Mouse (Mus musculus) urinary bladder, postnatal 4 days (tissue): Measurements from ENCODE around the gene Rpl11.
"Not testable (repeated sequence)": the region's sequence is repeated elsewhere in the genome, so short reads cannot be mapped to it uniquely, and the experiment has no call there.

ENCODE experiments used
- DNase-seq, 2 experiments: peaks; one replicate each; pipeline ENCODE4 v3.0.0; 2021 to 2022; ENCODE audit warnings: low spot score in 2 of 2

Rpl11 gene

DNA sequence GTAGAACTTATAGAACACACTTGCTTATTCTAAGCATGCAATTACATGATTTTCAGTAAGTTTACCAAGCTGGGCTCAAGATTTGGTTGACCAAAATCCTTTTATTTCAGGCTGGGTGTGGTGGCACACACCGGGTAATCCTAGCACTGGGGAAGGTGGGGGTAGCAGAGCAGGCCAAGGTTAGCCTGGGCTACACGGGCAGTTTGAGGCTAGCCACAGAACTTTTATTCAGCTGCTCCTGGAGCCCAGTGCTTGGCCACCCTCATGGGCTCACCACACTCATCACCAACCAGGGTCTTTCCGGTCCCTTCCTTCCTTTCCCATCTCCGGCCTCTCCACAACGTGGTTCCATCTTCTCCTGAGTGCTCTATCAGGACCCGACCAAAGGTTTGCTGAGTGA lies 17.4 kb upstream of the Rpl11 start:
- no peak for DNase-seq

DNA sequence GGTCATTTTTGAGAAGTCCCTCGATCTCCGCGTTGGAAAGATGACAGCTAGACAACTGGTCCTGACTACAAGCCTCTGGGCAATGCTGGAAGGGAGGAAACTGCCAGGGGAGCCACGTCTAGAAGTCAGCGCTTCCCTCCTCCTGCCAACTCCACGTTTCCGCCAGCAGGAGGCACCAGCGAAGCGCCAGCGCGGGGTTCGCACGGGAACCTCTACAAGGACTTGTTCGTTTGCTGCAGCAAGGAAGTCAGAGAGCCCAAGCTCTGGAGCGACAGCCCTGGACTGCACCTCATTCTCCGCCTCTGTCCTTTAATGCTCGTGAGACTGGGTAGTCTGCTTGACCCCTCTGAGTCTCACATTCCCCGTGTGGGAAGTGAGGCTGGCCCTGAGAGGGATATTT lies 16.7 kb upstream of the Rpl11 start:
- DNase-seq, result peak; percentile 80 to 85

DNA sequence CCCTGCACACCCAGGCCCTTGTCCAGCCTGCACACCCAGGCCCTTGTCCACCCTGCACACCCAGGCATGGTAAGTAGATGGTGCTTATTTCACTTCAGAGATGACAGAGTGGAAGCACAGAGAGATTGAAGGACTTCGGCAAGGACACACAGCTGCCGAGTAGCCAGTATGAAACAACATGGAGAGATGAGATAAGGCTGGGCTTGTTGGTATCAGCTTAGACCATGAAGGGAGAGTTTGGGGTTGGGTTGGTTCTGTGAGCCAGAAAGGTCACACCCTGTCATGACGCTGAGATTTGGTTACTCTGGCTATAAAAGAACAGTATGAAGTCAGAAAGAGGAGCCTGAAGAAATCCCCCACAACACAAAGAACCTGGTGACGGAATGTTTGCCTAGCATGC lies 16.1 kb upstream of the Rpl11 start:
- no peak for DNase-seq

DNA sequence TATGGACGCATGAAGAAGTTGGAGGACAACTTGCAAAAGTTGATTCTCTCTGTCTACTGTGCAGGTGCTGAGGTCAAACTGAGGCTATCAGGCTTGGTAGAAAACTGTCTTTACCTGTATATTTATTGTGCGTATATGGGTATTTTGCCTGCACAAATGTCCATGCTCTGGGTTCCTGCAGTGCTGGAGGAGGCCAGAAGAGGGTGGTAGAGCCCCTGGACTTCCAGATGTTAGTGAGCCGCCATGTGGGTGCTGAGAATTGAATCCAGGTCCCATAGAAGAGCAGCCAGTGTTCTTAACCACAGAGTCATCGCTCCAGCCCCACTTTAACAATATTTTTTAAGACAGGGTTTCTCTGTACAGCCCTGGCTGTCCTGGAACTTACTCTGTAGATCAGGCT lies 9.9 kb upstream of the Rpl11 start:
- no peak for DNase-seq

DNA sequence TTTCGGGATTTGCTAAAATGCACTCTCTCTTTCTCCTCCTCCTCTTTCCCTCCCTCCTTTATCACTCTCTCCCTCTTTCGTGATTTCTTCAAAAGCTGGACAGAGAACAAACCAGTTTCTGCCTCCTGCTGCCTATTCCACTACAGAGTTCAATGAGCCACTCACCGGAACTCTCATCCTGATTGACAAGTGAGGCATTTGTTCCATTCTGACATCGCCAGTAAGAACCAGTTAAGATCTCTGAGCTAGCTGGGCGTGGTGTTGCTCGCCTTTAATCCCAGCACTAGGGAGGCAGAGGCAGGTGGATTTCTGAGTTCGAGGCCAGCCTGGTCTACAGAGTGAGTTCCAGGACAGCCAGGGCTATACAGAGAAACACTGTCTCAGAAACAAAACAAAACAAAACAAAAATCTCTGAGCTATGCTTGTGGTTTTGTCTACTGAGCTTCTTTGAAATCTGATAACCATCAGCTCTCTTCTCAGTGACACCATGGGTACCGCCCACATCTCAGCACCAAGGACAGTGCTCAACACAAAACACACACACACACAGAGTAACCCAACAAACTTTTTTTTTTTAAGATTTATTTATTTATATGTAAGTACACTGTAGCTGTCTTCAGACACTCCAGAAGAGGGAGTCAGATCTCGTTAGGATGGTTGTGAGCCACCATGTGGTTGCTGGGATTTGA lies 6.7 kb upstream of the Rpl11 start:
- DNase-seq, result not testable (repeated sequence)

DNA sequence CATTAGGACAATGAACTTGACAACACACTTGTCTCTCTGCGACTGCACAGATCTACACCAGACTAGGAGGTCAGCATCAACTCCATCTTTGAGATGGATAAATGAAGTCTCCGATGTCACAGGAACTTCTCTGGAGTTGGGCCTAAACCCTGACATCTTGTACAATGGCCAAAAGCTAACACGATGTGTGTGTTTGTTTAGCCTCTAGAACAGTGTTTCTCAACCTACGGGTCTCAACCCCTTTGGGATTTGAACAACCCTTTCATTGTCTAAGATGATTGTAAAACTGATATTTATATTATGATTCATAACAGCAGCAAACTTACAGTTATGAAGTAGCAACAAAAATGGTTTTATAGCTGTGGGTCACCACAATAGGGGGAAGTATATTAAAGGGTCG lies 4.7 kb upstream of the Rpl11 start:
- no peak for DNase-seq

DNA sequence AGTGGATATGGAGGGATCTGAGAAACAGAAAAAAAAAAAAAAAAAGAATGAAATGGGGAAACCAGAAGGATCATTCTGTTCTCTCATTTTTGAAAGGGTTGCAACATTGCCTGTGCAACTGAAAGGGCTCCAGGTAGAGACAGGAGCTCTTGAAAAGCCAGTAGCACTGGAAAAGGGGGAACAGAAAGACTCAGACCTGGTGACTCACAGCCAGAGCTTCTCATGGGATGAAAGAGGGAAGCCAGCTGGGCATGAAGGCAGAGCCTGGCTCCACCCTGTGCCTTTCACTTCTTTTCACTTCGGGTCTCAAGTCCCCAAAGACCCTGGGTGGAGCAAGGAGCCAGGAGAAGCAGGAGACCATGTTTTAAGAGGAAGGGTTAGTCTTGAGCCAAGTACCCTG lies 2.8 kb upstream of the Rpl11 start:
- no peak for DNase-seq

DNA sequence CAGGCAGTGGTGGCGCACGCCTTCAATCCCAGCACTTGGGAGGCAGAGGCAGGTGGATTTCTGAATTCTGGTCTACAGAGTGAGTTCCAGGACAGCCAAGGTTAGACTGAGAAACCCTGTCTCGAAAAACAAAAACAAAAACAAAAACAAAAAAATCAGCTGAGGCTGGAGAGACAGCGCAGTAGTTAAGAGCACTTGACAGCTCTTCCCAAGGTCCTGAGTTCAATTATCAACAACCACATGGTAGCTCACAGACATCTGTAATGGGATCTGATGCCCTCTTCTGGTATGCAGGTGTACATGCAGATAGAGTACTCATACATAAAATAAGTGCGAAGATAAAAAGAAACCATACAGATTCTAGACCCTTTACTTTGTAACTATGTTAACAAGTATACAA lies 615 bp upstream of the Rpl11 start:
- no peak for DNase-seq

DNA sequence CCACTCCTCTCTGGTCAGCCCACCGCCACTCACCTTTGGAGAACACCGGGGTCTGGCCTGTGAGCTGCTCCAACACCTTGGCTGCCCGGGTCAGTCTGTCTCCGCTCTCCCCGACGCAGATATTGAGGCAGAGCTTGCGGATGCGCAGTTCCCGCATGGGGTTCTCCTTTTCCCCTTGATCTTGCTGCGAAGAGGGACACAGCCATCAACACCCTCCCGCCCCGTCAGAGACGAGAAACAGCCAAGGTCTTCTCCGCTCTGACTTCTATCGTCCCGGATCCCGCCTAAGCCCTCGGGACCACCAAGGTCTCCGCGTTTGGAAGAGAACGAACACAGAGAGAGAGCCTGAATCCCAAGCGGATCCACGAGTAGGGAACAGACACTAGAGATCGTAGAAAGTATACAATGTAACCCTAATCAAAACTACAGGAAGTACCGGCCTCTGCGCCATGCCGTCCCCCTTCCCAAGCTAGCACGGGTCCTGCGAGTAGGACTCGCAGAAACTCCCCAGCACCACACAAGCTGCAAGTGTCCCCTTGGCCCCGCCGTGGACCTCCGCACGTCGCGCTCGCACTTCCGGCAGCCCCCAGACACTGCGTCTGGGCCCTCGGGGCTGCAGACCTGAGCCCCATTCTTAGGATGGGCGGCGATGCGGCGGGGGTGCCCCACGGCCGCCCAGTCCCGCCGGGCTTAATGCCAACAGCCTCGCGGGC lies 538 bp downstream of the Rpl11 start:
- DNase-seq, result no peak

DNA sequence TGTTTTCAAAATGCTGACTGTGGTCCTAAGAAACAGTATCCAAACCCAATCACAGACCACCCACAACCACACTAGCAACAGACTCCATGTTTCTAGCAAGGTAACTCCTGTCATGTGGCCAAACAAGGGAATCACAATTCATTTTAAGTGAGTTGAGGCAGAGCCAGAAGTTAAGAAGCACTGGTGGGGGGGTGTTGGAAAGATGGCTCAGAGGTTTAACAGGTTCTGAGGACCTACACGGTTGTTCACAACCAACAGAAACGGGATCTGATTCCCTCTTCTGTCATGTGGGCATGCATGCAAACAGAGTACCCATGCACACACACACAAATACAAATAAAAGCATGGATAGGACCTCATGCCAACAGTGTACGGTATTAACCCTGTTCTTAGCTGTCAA lies 1.2 kb downstream of the Rpl11 start:
- DNase-seq, result no peak

DNA sequence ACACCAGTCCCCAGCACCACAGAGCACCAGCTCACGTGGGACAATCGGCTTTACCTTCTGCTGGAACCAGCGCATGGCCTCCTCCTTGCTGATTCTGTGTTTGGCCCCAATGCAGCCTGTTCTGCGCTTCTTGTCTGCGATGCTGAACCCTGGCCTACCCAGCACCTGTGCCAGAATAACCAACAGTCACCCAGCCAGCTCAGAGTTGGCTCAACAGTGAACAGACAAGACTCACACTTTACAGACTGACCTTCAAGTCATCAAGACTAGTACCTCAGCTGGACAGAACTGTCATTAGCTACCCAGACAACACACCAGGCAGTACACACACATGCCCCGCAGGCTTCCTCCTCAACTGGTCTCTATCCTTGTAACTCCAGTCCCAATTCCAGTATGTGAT lies 3.0 kb downstream of the Rpl11 start:
- DNase-seq, result no peak

DNA sequence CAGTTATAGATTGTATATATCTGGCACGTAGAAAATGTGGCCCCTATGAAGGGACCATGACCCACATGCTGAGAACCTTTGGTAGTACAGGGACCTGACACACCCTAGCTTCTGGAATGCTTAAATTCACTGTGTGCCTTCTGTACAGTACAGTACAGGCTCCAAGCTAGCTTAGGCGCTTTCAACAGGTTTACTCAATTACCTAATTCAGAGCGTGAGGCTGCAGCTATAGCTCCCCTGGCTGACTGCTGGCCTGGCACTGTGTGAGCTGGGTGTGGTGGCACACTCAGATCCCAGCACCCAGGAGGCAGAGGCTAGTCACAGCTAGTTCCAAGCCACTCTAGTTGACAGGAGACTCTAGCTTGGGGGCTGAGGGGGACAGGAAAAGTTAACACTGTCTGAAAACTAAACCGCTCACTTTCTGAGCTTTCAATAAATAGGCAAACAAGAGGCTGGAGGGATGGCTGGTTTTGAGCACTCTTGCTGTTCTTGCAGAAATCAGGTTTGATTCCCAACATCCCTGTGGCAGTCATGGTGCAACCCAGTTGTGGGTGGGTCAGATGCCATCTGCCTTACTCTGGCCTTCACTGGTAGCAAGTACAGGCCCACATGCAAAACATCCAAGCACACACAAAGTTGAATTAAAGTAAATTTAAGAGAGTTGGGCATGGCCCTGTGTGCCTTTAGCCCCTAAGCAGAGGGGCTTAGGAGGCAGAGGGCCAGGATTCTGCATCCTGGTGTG lies 4.8 kb downstream of the Rpl11 start:
- DNase-seq, result no peak

DNA sequence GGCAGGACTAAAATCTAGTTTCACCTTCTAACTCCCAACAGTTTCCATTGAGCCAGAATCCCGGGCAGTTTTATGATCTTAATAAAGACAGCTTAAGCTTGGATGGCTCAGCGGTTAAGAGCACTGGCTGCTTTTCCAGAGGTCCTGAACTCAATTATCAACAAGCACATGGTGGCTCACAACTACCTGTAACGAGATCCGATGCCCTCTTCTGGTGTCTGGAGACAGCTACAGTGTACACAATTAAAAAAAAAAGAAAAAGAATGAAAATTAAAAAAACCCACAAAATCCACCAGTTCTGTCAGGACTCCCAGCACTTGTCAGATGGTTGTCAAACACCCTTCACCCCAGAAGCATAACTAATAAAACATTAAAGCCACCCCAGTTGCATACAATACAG lies 5.6 kb downstream of the Rpl11 start:
- DNase-seq, result no peak

DNA sequence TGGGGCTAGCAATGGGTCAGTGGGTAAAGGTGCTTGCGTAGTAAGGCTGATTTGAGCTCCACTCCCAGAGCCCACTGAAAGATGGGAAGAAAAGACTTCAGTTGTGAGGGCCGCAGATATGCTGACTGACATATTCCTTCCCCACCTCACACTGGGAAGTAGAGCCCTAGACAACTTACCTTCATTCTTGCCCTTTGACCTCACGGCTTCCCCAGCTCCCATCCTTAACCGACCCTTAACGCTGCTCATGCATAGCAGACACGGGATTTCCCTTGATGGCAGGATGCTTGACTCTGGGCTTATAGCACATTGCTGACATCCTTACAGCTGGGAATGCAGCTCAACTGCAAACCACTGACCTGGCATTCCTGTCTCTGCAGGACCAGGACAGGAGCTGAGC lies 6.3 kb downstream of the Rpl11 start:
- DNase-seq, result no peak

DNA sequence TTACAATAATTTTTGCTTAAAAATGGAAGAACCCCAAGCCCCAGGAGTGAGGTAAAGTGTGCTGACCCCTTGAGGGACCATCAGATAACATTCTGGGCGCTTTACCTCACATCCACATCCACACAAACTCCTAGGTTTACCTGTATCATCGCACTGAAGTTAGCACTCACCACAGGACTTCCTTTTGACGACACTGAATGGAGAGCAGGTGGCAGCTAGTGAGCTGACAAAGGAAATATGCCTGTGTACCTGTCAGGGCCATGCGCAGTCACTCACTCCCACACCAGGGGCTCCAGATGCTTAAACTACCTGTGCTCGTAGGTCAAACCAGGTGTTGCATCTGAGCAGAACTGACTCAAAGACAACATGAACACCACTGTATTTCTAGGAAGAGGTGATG lies 8.1 kb downstream of the Rpl11 start:
- DNase-seq, result no peak

DNA sequence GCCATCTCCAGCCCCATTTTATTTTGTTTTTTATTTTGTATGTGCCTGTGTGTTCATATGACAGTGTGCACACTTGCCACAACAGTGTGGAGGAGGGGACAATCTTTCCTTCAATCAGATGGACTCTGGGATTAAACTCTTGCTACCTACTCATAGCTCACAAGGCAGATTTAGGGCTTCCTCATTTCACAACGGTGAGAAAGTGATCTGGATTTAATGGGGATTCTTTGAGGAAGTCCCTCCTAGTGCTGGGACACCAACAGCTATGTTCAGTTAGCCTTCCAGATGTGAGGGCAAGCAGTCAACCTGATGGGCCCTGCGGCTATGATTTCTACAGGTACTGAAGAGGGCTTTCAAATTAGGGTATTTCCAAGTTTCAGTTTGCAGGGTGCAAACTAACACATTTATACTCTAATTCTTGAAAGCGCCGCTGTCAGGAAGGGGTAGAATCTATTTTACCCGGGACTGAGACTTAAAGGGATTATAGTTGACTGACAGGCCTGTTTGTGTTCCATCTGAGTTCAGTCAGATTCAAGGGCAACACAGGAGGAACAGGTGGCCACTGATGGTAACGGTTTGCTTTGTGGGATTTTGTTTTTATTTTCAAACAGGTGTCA lies 9.3 kb downstream of the Rpl11 start:
- DNase-seq, result no peak

DNA sequence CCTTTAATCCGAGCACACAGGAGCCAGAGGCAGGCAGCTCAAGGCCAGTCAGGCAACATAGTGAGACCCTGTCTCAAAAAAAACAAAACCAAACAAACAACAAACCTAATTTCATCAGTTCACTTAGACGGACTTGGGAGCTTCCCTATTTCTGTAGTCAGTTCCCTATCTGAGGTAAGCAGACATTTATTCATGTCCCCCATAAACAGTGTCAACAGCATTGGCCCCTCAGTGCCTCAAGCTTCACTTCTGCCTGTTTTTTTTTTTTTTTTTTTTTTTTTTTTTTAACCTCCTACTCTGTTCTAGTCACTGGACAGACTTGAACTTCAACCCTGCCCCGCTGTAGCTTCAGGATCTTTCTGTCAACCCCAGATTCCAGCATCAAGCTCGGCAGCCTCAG lies 18.1 kb downstream of the Rpl11 start:
- no peak for DNase-seq

DNA sequence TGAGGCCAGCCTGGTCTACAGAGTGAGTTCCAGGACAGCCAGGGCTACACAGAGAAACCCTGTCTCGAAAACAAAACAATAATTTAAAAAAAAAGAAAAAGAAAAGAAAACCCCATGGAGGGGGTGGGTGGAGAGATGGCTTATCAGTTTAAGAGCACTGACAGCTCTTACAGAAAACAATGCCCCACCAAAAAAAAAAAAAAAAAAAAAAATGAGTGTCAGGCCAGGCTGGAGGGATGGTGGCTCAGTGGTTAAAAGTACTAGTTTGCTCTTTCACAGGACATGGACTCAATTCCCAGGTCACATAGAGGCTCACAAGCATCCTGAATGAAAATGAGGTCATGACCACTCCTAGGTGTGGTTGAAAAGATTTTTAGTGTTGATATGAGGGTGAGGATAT lies 20.0 kb downstream of the Rpl11 start:
- DNase-seq, result no peak

DNA sequence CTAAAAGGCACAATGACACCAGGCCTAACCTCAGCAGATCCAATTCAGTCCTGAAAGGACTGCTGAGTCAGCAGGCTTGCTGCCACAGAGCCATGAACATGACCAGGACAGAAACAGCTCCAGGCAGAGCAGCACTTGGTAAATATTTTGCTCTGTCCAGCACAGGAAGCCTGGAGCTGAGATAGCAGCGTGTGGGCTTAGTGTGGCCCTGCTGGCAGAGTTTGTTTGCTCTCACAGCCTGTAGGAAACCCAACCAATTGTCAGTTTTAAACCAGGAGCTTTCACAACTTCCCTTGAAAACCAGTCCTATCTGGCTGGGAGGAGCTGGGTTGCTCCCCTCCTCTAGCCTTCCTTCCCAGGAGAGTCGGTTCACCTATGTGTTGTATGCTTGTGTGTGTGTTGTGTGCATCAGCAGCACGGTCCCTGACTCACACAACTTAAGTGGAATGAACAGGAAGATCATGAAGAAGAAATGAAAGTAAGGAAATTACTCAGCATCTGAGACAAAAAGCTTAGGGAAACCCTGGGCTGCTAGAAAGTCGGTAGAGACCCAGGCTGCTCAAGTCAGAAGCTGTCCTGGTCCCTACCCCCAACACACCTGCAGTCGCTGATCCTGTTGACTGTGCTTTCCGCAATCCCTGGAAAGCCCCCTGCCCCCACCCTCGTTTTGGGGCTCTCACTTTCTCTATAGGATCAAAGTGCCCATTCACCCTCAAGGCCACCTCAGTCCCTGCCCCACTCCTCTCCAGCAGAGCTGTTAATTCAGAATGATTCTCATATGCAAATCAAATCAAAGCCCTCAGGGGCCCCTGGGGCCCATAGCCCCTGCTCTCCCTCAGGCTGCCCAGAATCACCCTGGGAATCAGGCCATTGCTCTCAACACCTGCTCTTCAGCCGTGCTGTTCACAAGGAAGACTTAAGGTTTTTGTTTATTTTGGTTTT lies 22.0 kb downstream of the Rpl11 start:
- no peak for DNase-seq

DNA sequence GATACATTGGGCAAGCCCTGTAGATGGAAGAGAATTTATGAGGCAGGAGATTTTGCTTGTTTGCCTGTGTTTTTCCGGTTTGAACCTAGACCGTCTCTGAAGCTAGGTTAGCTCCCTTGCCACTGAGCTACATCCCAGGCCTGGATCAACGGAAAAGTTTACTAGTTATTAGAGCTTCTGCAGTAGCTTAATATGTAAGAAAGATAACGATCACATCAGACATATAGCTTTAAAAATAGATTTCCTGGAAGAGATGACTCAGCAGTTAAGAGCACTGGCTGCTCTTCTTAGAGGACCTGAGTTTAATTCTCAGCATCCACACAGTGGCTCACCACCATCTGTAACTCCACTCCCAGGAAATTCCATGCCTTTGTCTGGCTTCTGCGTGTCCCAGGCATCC lies 24.5 kb downstream of the Rpl11 start:
- DNase-seq, result no peak

DNA sequence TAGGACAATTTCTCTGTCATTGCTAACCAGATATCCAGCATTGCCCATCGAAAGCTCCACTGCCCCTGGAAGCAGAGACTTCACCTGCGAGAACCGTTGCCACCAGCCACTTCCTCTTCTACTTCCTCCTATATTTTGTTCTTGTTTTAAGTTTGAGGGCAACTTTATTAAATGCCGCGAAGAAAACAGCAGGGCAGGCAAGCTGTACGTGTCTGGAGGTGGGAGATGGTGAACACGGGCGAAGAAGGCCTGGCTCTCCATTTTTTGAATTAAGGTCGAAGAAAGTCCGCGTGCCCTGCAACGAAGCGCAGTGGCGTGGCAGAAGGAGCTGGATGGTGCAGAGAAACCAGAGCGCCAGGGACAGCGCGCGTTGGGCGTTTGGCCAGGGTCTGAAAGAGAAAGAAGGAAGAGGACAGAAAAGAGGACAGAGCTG lies 25.1 kb downstream of the Rpl11 start:
- no peak for DNase-seq
